Mouse (Mus musculus) spleen, postnatal 10 days (tissue): ENCODE data around the gene Krt32.

Source experiments
- DNase-seq, 2 experiments: peaks; one replicate each; pipeline ENCODE4 v3.0.0; 2021 to 2022; ENCODE audit warnings: low spot score in 2 of 2

Krt32 gene

GRCm38 (mm10) chr11:100087861-100088260, at the start of gene Krt32:
Gene Krt32, minus strand, starts transcription at chr11:100088226.
- no peak for DNase-seq

- DNase-seq, result no peak
Measured at GRCm38 (mm10) chr11:100137693-100138092, 49.7 kb upstream of the Krt32 start.

- no peak for DNase-seq
Measured at GRCm38 (mm10) chr11:100136559-100136958, 48.5 kb upstream of the Krt32 start.

- no peak for DNase-seq
Measured at GRCm38 (mm10) chr11:100135731-100136130, 47.7 kb upstream of the Krt32 start, which contains the start of gene Krt15. Gene Krt15, minus strand, starts transcription at chr11:100135928.

- no peak for DNase-seq
Measured at GRCm38 (mm10) chr11:100124901-100125300, 36.9 kb upstream of the Krt32 start.

- DNase-seq, result no peak
Measured at GRCm38 (mm10) chr11:100121466-100121865, 33.4 kb upstream of the Krt32 start, which contains the start of gene Krt13. Gene Krt13, minus strand, starts transcription at chr11:100121566.

- DNase-seq, result no peak
Measured at GRCm38 (mm10) chr11:100120331-100120730, 32.3 kb upstream of the Krt32 start.

GRCm38 (mm10) chr11:100113742-100114029, 25.7 kb upstream of the Krt32 start:
- no peak for DNase-seq

- no peak for DNase-seq
Measured at GRCm38 (mm10) chr11:100112935-100113741, 25.1 kb upstream of the Krt32 start.

- no peak for DNase-seq
Measured at GRCm38 (mm10) chr11:100105576-100106122, 17.6 kb upstream of the Krt32 start, which contains the start of gene Krt36. Gene Krt36, minus strand, starts transcription at chr11:100105626.

GRCm38 (mm10) chr11:100102693-100103429, 14.8 kb upstream of the Krt32 start:
- DNase-seq, result no peak

GRCm38 (mm10) chr11:100100391-100100790, 12.4 kb upstream of the Krt32 start:
- DNase-seq, result no peak

- no peak for DNase-seq
Measured at GRCm38 (mm10) chr11:100097819-100098218, 9.8 kb upstream of the Krt32 start.

GRCm38 (mm10) chr11:100096141-100096540, 8.1 kb upstream of the Krt32 start, which contains the start of gene Krt35:
Gene Krt35, minus strand, starts transcription at chr11:100096241.
- DNase-seq, result no peak

GRCm38 (mm10) chr11:100088378-100089025, 476 bp upstream of the Krt32 start:
- no peak for DNase-seq

- DNase-seq, result no peak
Measured at GRCm38 (mm10) chr11:100073873-100074272, 14.2 kb downstream of the Krt32 start.

GRCm38 (mm10) chr11:100067293-100068036, 20.6 kb downstream of the Krt32 start:
- DNase-seq, result no peak

GRCm38 (mm10) chr11:100066236-100067010, 21.6 kb downstream of the Krt32 start:
- no peak for DNase-seq

- DNase-seq, result no peak
Measured at GRCm38 (mm10) chr11:100058875-100059274, 29.2 kb downstream of the Krt32 start.
